Mouse (Mus musculus) right cerebral cortex, postnatal 10 days (tissue): ENCODE data around the gene Trim3.
A peak's percentile ranks its signal among the peaks of the same experiment; 100 is the strongest.

ENCODE experiments used
- DNase-seq, 2 experiments: peaks; one replicate each; pipeline ENCODE4 v3.0.0; 2021; ENCODE audit warnings: low spot score in 2 of 2

The Trim3 gene

DNA sequence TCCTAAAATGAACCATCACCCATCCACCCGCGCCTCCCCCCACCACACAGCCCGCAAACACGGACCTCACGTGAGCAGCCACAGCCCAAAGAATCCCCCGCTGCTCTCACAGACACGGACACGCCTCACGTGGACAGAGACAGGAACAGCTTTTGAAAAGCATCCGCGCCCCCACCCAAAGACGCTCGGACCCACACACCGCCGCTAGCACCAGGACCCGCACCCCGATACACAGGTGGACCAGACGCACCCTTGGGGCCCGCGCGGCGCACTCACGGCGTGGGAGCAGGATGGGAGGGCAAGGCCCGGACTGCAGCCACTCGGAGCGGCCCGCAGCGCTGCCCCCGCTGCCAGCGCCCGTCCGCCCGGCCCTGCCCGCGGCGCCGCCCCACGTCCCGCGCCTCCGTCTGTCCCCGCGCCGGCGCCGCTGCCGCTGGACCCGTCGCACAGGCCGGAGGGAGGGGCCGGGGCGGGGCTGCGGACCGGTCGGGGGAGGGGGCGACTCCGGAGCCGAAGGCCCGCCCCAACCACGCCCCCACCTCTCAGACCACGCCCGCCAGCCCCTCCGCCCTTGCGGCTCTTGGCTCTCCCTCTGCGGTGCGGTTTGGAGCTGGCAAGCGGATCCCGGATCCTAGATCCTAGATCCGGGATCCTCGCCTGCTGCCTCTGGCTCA, at the start of gene Trim3:
Gene Trim3, minus strand, starts transcription at position 445 of the 674 bp plus-strand sequence.
- peak; percentile 93 for DNase-seq

DNA sequence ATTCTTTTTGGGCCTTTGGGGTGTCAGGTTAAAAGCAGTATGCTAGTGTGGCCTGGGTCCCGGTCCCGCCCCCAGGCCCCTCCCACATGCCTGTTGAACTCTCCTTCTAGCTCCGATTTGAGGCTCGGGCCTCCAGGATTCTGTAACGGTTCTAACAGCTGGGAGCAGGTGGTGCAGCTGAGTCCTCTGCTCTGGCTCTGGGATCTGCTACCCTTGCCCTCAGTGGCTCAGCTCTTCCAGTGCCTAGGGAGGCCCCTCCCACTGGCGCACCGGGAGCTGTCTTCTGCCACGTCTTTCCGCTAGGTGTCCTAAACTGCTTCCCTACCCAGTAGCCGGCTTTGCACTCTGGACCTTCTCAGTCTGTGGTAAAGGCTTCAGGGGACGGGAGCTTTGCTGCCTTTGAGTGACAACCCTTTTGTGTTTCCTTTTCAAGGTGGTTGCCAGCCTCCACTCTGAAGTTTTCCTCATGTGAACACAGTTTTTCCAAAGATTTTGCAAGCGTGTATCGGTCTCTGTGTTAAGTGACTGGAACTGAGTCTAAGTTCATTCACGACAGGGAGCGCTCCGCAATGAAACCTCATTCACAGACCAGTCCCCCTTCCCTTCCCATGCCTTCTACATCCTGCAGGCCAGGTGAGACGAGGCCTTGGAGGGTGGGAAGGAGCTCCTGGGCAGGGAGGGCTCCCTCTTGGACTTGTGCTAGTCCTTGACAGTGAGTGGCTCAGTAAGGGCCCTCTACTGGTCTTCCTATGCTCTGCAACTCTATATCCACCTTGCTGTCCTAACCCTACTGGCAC, 17.5 kb upstream of the Trim3 start, which contains the start of gene Dnhd1:
Gene Dnhd1, plus strand, starts transcription at position 189 of the 797 bp plus-strand sequence.
- peak; percentile 54 to 55 for DNase-seq

DNA sequence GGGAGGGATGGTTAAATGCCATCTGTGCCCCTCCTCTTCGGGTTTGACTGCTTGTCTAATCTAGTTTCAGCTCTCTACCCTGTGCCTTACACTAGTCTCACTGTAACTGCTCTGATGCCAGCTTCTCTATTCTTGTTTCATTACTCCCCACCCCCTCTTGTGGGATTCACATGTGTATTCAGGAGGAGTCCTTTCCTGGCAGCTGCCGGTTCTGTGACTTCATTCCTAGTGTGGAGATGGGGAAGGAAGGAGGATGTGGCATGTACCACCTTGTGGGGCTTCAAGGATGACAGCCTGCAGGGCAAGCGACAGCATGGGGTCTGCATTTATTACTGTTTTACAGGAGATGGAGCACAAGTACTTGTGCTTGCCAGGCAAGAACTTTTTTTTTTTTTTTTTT, 8.6 kb upstream of the Trim3 start:
- no peak for DNase-seq

DNA sequence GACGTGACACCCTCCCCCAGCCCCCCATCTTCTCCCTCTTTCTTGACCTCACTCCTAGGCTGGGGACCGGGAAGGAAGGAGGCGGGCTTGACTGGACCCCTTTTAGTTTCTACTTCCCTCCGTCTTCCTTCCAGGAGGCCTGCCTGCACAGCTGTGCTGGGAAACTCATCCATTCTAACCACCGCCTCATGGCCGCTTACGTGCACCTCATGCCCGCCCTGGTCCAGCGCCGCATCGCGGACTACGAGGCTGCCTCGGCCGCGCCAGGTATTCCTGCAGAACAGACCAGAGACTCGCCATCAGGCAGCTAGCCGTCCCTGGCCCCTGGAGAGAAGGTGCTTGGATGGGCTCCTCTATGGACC, 7.5 kb upstream of the Trim3 start:
- DNase-seq: no peak

DNA sequence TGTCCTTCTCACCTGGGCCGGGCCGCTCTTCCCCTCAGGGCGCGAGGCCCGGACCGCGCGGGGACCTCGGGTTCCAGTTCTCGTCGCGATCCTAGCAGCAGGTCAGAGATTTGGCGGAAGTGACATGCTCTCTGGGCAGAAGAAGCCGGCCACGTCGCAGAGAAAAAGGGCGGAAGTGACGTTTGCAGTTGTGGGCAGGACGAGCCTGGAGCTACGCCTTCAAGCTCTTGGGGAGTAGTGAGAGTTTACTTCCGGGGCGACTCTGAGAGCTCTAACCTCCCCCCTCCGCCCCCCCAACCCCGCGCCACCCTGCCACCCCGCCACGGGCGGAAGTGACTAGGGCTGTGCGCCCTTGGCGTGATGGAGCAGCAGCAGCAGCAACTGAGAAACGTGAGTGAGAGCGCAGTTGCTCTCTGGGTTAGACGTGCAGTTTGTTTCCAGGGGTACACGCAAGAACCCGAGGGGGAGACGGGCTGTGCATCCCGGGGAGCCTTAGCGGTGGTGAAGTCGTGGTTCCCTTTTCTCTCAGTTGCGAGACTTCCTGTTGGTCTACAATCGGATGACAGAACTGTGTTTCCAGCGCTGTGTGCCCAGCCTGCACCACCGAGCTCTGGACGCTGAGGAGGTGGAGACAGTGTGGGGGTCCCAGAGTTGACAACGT, 7.0 kb upstream of the Trim3 start, which contains the start of the genes Arfip2 and Gm45799:
Gene Arfip2, minus strand, starts transcription at position 184 of the 661 bp plus-strand sequence.
Gene Gm45799, plus strand, starts transcription at position 320 of the 661 bp plus-strand sequence.
- DNase-seq: peak; percentile 98 to 99

DNA sequence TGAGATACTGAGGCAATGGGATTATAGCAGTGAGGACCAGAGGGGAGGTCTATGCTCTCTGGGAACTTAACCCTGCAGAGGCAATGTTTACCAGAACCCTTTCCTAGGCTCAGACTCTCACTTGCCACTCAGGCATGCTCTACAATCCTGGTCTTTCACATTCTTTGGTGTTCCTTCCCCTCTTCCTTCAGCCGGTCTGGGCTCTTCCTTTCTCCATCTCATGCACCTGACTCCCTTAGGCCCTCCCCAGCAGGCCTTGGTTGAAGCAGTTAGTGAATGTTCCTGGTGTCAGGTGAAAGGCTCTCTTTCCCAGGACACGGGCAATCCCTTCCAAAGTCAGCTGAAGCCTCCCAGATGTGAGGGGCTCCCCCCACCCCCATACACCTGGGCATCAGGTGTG, 6.4 kb upstream of the Trim3 start, which contains the start of gene Timm10b:
Gene Timm10b, plus strand, starts transcription at position 301 of the 400 bp plus-strand sequence.
- no peak for DNase-seq

DNA sequence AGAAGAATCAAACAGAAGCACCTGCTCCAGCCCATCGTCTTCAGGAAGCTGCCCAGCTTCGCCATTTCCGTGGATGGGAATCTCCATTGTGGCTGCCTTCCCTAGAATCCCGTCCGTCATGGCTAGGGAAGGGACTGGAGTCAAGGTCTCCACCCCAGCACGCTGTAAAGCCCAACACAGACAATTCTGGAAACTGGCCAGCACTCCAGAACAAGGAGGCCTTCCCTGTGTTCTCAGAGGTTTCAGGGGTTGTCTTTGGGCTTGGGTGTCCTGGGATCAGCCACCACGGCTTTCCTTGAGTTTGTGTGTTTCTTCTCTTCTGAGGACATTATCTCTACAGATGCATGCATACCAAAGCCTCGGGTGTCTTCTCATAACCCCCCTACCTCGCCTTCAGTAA, 5.9 kb upstream of the Trim3 start:
- peak in 1 of 2 experiments; percentile 51 for DNase-seq

DNA sequence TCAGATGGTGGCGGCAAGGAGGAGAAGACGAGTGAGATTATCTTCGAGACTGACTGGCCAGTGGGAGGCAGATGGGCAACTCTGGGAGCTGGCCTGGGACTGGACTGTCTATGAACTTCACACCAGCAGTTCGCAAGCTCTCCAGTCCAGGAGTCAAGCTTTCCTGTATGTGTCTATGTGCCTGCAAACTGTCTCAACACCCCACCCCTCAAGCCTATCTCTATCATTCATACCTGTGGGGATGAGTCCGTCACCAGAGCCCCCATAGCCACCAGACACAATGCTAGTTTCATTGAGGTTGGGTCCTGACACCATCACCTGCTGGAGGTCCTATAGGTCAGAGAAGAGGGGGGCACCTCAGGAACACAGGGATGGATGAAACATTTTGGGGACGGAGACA, 5.4 kb upstream of the Trim3 start:
- peak in 1 of 2 experiments; percentile 38 for DNase-seq

DNA sequence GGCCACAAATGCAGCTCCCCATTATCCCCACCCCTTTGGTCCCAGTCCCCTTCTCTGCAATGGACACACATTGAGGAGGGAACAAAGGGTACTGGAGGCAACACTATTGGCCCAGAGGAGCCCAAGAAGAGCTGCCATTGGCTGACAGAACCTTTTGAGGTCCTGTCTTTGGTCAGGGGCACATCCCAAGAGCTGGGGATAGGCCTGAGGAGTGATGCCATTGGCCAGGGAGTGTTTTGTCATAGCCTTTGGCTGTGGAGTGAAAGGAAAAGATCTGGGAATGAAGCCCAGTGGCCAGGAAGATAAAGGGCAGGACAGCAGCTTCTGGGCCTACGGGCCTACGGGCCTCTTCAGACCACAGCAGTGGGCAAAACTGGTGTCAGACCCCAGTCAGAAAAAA, 2.4 kb upstream of the Trim3 start:
- DNase-seq: no peak

DNA sequence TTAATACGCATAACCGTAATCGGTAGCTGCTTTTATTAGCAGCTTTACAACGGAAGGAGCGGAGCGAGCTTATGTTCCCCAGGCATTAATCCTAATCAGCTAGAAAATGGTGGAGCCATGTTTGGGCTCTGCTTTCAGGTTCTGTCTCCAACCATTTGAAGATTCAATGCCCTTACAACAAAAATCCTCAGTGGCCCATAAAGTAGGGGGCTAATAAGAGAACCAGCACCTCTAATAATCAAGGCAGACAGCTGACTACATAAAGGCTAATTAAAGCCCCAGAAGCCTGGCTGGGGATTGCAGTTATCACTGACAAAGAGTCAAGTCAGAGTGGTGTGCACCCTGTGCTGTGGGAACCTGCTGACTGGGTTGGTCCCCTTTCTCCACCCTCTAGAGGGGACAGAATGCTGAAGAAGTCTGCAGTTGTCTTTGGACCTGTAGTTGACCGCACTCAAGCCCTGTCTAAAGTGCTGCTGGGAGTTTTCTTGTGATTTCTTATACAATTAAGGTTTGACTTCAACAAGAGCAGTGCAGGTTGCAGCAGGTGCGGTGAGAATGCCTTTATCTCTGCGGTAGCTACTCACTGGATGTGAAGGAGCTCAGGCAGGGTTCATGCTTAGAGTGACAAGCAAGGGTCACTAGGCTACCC, 1.0 kb upstream of the Trim3 start:
- no peak for DNase-seq

DNA sequence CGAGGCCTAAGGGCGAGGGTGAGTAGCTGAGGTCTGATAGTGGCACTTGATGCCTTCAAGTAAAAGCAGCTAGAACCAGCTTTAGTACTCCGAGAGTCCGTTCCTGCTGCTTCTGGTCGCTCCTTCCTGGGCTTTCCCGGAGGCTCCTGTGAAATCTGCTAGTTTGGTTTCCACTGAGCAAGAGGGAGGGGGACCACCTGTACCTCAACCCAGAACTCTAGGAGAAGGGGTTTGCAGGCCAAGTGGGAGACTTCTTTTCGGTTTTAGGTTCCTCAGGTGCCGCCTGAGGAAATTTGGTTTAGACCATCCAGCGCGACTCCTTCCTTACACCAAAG, 397 bp upstream of the Trim3 start:
- no peak for DNase-seq

DNA sequence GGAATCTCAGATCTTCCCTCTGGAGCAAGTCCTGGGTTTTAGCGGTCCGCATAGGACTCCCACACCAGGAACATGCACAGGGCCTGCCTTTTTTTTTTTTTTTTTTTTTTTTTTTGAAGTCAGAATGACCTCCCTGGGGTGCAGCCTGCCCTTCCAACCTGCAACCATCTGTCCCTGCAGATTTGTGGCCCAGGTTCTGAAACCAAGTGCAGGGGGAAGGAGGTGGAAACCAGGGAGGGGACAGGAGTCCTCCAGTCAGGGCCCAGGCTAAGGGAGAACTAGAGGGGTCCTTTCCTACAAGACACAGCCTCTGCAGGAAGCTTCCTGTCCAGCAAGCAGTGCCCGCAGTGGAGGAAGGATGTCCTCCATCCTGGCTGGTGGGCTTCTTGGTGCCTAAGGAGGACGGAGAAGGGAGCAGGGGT, 809 bp downstream of the Trim3 start:
- no peak for DNase-seq

DNA sequence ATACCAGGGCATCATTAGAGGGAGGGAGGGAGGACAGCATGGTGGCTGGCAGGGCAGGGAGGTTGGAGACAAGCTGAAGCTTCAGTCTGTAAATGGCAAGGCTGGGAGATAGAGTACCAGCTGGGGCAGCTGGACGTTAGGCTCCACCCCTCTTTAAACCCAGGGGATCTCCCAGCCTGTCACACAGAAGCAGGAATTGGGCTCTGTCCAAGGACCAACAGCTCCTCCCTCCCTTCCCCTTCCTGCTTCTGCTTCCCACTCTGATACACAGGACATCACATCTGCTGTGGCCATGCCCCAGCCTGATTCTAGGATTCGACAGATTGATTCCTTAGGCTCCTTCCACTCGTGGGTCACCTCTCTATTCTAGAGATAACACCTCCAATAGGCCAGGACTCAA, 4.7 kb downstream of the Trim3 start:
- peak in 1 of 2 experiments; percentile 59 for DNase-seq

DNA sequence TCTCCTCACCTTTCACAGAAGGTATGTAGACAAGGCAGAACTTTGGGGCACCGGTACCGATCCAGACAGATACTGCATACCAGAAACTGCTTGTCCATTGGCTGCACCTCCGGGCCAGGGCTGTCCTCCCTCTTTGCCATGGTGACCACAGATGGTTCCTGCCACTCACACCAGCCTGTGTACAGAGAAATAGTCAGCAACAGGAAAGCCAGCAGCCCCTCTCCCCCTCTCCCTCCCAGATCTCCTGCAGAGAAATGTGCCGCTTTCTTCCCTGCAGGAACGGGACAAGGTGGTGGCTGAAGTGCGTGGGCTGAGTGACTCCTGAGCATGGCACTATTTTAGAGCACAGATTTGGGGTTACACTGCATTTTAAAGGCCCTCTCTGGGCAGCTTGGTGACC, 8.0 kb downstream of the Trim3 start:
- DNase-seq: no peak

DNA sequence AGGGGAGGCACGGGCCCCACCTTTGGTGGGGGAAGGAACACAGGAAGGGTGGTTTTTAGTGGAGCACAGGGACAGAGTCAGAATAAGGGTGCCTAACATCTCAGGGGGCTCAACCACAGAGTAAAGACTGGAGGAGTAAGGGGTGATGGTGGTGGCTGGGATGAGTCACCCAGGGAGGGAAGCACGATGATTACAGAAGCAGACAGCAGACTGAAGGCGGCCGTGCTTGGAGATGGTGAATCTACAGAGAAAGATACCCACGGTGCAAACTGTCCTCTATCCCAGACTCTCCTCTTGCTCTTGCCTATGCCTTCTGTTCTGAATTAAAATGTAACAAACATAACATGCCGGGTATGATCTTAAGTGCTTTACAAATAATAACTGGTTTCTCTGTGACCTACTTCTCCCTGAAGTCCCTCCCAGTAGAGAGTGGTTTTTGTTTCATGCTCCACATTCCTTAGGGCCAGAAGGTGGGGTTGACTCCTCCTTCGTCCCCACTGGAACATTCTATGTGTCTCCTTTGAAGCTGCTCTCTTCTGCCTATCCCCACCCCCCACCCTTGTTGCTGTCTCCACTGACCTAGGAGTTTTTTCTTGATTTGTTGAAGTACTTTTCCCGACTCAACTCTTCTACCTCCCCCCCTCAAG, 11.6 kb downstream of the Trim3 start:
- no peak for DNase-seq

DNA sequence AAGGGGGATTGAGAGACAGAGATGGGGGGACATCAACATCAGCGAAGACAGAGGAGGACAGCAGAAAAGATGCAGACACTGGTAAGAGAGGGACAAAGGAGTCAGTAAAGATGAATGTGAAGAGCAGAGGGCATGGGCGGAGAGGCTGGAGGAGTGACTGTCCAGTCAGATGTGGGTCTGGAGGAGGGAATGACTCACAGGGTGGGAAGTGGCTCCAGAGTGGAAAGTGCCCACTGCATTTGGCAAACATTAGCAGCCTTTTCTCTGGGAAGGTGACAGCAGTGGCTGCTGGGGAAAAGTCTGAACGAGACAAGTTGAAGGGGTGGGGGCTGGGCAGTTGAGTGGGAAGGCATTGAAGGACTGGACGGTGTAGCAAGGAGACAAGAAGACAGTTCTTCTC, 12.3 kb downstream of the Trim3 start:
- DNase-seq: no peak

DNA sequence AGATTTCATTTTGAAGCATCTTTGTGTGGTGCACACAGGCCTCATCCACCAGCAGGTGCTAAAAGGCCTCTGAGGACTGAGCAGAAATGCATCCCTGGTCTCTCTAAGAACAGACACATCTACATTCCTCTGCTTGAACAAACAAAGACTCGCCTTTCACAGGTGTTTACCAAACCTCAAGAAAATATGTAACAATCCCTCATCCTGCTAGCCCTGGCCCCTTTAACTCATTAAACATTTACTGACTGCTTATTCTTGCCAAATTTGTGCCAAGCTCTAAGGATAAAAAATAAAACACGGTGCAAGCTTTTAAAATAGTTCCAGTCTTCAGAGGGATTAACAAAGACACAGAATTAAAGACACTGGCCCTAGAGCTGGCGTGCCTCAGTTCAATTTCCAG, 13.7 kb downstream of the Trim3 start:
- DNase-seq: no peak

DNA sequence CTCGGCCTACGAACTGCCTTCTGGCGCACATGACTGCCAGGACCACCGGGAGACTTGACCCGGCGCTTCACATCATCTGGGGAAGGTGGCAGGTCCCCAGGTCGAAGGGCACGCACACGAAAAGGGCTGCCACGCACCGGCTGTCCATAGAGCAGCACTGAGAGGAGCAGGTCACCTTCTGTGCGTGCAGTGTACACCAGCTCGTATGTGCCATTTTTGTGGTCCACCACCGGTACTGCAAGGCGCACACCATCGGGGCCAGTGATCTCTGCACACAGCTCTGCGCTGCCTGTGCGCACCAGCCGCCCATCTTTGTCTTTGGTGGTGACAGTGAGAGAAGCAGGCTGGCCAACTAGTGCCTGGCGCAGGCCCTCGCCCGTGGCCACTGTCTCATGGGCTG, 15.6 kb downstream of the Trim3 start:
- no peak for DNase-seq

DNA sequence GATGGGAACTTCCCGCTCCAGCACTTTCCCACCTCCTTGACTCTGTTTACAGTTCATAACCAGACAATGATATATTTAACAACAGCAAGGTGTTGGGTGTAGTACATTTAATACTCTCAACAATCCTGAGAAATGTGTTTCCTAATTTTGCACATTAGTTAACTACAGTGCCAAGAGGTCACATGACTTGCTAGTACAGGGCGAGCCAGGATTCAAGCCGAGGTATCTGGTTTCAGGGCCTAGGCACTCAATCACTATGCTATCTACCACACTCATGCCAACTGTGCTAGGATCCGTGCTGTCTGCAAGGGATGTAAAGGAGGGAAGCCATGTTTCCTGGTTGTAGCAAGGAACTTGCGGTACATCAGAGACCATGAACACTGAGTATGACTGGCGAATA, 16.8 kb downstream of the Trim3 start:
- no peak for DNase-seq

DNA sequence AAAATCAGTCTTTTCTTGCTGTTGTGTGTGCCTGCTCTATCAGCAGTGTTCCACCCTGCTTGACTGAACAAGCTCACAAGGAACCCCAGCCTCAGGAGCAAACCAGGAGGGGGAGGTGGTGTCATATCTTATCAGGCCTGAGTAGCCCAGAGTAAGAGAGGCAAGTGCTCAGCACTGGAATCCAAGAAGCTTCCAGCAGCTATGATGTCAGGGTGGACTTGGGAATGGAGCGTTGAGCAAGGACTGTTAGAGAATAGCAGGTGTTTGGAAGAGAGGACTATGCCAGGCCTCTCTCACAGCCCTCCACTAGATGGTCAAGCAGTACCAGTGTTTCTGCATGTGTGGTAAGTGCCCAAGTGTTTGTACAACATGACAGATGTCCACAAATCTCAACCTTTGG, 17.7 kb downstream of the Trim3 start:
- DNase-seq: no peak

DNA sequence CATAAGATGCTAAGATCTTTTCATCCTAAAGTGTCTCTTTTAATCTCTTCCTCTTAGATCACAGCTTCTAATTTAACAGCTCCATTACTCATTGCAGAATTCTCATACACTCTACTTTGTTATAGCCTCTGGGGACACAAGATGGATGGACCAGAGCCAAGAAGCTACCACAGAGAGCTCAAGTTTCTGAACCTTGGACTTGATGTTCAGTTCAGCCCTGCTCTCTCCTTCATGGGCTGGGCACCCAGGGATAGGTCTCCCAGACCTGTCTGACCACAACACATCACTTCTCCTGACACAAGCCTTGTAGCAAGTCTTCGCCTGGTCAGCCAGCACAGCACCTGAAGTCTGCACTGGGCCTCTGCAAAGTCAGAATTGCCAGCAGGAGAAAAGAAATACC, 19.0 kb downstream of the Trim3 start:
- DNase-seq: no peak

DNA sequence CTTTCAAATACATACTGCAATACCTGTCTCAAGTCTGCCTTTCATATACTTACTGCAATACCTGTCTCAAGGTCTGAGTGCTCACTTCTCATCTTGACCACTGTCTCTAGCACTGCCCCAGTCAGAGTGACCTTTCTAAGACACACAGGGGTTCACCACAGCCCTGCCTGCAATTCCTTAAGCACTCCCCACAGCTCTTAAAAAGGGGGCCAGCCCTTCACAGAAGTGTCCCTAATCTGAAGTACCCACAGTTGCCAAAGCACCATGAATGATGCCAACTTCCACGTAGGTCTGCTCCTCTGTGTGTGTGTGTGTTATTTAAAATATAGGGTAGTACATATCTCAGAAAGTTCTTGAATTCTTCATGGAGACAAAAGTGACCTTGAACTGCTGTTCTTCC, 21.6 kb downstream of the Trim3 start:
- no peak for DNase-seq
